Mouse (Mus musculus): Measurements from ENCODE around the gene Dock10.

The Dock10 gene

GRCm38 (mm10) chr1:80461348-80461747 lies 297.0 kb downstream of the Dock10 start, which contains the start of gene Gm45261:
Gm45261 (minus strand) TSS chr1:80461448.
- no peak for DNase-seq (ENCODE audit: low spot score)

GRCm38 (mm10) chr1:80459923-80460322 lies 298.4 kb downstream of the Dock10 start:
- no peak for DNase-seq (ENCODE audit: low spot score)

GRCm38 (mm10) chr1:80459477-80459876 lies 298.9 kb downstream of the Dock10 start:
- DNase-seq (ENCODE audit: low spot score), result no peak

GRCm38 (mm10) chr1:80453971-80454370 lies 304.4 kb downstream of the Dock10 start:
- no peak for DNase-seq (ENCODE audit: low spot score)

- DNase-seq (ENCODE audit: low spot score), result no peak
Observed at GRCm38 (mm10) chr1:80451914-80452549, 306.3 kb downstream of the Dock10 start.
